Mouse (Mus musculus) urinary bladder, adult 2 months (tissue): ENCODE measurements around the gene Slc52a3. TPM values are rescaled to one million over a fixed set of nuclear protein-coding genes. Genes with fewer than 3 reads are reported as not detected.

Experiments used
- DNase-seq: peaks from one replicate; pipeline ENCODE4 v3.0.0; 2022; ENCODE audit warnings: low spot score
- polyA plus RNA-seq: library from polyadenylated mRNA; depleted of rRNA; stranded (reverse); fragments of >200 nt; gene quantifications from 2 replicates; pipeline ENCODE4 v1.2.3, GENCODE M21; 2012; rRNA removed

Gene Slc52a3
- polyA plus RNA-seq, 1 experiment, result 34.0 TPM

DNA sequence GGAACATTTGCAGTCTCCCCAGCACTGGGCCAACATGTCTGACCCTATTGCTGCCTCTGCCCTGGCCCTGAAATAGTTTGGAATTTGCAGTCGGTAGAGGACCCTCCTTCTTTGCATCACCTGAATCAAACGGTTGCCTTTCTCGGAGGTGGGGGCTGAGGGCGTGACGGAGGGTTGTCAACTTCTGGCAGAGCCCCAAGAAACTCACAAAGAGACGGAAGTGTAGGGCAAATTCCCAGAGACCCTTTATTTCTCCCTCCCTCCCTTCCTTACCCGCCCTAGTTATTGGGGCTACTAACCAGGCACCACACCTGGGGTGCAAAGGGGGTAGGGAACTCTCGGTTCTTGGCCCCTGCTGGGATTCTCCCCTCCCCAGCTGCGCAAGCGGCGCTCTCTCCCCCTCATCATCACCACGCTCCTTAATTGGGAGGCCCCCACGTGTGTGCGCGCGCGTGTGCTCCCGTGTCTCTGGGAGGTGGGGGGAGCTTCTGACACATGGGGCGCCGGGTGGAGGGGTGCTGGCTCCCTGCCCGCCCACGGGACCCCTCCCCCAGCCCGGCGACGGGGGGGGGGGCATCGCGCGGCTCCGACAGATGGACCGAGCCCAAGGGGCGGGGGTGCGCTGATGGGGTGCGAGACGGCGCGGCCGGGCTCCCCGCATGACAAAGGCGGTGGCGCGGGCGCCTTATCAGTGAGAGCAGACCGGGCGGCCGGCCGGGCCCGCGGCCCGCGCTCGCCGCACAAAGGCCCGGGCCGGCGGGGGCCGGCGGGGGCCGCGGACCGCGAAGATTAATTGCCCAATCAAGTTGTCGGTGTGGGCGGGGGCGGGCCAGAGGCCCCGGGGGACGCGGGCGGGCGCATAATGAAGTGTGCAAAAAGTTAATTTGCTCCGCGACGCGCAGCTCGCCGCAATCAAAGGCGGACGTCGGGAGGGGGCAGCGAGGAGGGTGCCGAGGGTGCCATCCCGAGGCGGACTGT lies 52.0 kb downstream of the Slc52a3 start:
- DNase-seq, result no peak

DNA sequence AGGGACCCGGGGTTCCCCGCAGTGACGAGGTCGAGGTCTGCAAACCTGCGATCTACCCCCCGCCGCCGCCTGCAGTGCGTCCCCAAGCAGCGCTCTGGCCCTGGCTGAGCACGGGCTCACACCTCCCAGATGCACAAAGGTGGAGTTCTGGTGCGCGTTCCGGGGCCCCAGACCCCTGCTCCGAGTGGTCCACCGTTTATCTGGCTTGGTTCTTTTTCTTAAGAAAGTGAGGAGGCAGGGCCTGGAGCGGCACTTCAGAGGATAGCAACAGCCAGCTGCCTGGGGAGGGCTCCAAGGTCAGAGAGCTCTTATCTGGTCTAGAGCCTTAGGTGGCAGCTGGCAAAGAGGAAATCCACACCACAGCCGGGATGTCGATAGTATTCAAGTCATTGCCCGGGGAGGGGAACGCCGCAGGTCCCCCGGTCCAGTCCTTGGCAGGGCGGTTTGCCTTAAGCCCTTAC lies 52.7 kb downstream of the Slc52a3 start:
- DNase-seq, result no peak

GRCm38 (mm10) chr2:152049611-152050270 lies 53.4 kb downstream of the Slc52a3 start:
- DNase-seq, result no peak

DNA sequence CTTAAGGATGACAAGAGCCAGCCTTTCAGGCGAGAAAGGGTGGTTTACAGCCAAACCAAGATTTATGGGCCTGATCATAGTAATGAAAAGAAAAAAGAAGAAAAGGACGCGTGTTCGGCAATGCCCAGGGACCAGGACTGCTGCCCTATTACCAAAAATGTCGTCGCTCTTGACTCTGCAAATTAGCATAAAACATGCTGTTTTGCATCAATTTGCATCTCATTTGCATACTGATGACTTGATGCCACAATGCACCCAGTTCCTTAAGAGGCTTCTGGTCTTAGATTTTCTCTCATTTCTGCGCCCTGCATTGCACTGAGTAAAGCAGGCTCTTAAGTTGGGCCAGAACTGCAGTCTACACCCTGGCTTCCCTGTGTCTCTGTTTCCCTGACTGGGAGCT lies 54.0 kb downstream of the Slc52a3 start:
- DNase-seq, result no peak

GRCm38 (mm10) chr2:152051985-152052384 lies 55.7 kb downstream of the Slc52a3 start:
- no peak for DNase-seq

- no peak for DNase-seq
Measured at GRCm38 (mm10) chr2:152055406-152055805, 59.1 kb downstream of the Slc52a3 start.

DNA sequence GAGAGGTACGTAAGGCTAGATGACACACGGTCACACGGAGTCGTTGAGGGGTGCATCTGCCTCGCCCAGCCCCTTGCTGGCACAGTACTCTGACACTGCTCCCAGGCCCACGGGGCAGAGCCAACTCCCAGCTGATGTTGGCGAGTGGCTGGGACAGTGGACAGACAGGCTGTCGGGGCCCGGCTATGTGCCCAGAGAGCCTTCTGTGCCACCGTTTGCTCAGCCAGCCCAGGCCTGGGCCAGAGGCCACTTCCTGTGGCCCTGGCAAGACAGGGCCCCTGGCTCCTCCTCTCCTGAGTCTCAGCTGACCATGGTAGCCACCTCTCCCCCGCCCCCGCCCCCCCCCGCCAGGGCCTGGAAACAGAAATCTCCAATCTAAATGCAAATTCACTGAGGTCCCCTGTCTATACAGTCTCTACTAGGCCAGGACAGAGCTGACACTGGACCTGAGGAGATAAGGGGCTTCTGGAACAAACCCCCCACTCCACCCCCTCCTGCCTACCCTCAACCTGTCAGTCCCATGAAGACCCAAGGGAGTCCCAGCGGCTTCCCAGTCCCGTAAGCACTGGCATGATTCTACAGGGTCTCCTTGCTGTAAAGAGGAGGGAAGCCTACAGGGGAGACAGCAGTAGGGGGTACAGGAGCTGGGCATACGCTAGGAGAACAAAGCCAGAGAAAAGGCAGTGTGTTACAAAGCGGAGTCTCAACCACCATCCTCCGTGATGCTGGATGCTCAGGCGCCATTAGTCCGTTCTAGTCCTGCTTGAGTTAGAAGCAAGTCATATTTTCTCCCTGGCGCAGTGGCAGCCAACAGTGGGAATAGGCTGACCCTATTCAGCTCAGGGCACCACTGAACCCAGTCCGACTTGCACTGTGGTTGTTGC lies 60.3 kb downstream of the Slc52a3 start:
- DNase-seq, result no peak

- no peak for DNase-seq
Measured at GRCm38 (mm10) chr2:152057252-152057563, 60.9 kb downstream of the Slc52a3 start.

Other genes with a start within 250 kb of the Slc52a3 start
- gene Rspo4, start 153.6 kb upstream of the Slc52a3 start, polyA plus RNA-seq, result not detected in 2 replicates
- 2.6 and 2.8 TPM in 2 replicates for gene Angpt4, start 85.3 kb upstream of the Slc52a3 start, polyA plus RNA-seq
- gene Fam110a, start 16.3 kb upstream of the Slc52a3 start, polyA plus RNA-seq, result 20.0 and 20.2 TPM in 2 replicates
- gene Scrt2, start 85.0 kb downstream of the Slc52a3 start, polyA plus RNA-seq, result 0.01 TPM in 1 of 2 replicates, not detected in the other
- gene Srxn1, start 109.0 kb downstream of the Slc52a3 start, polyA plus RNA-seq, result 44.9 and 46.3 TPM in 2 replicates
- gene Tcf15, start 147.1 kb downstream of the Slc52a3 start, polyA plus RNA-seq, result 2.3 and 2.8 TPM in 2 replicates
- 53.8 and 58.6 TPM in 2 replicates for gene Csnk2a1, start 230.3 kb downstream of the Slc52a3 start, polyA plus RNA-seq